Mouse (Mus musculus): ENCODE results near the gene Ptprn2.

Ptprn2 gene

GRCm38 (mm10) chr12:117236020-117236734 lies 750.7 kb downstream of the Ptprn2 start:
- DNase-seq, result no peak

DNA sequence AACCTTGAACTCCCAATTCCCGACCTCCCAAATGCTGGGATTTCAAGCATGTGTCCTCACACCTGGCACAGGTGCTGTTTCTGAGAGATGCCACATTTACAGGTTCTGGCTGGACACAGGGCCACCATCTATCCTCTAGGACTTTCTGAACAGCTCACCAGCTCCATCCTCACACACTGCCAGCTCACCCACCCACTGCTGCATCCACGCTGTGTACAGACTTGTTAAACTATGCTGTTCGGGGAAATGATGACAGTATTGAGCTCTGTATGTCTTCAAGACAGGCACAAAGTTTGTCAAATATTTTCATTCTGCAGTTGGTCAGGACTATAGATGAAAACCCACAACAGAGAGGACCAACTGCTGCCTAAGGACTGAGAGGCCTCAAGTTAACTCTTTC lies 751.5 kb downstream of the Ptprn2 start:
- no peak for DNase-seq

DNA sequence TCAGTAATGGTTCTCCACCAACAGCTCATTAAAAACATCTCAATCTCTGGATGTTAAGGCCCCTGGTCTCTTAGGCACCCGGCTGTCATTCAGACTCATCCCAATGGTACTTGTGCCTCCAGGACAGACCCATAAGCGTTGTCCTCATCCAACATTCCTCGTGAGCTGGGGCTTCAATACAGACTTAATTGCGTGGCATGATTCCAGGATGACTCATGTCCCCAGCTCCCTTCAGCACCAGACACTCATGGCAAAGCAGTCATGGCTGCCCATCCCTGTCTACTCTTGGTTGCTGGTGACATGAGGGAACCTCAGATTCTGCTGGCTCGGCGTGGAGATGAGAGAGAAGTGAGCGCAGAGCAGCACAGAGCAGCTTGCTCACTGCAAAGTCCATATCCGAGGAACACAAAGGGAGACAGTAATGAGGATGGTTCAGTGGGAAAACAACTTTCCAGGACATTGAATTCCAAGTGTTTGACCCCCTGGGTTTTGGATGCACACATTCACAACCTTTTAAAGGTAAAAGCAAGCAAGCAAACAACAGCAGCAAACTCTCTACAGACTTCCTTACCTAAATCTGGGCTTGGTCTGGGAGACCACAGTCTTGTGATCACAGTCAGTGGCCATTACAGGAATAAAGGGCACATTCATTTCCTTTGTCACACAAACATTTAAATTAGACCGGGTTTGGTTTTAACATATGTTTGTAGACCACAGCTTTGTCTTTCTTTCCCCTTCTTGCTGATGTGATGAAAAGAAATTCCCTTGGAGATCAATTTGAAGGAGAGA lies 754.6 kb downstream of the Ptprn2 start:
- no peak for DNase-seq

DNA sequence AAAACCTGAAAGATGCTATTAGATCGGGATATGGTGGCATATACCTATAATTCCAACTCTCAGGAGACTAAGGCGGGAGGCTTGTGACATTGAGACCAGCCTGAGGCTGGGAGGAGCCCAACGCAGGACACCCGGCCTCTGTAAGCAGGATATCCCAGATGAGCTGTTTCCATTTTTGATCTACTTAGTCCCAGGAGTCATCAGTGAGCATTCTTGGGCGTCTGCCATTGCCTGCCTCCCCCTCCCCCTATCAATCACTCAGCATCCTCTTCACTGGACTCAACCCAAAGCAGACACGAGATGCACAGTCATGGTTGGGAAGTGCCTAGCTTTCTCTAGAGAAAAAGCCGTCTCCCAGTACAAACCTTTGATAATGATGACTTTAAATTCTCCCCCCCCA lies 756.7 kb downstream of the Ptprn2 start:
- DNase-seq, result no peak

GRCm38 (mm10) chr12:117245885-117246478 lies 760.5 kb downstream of the Ptprn2 start:
- DNase-seq, result no peak

DNA sequence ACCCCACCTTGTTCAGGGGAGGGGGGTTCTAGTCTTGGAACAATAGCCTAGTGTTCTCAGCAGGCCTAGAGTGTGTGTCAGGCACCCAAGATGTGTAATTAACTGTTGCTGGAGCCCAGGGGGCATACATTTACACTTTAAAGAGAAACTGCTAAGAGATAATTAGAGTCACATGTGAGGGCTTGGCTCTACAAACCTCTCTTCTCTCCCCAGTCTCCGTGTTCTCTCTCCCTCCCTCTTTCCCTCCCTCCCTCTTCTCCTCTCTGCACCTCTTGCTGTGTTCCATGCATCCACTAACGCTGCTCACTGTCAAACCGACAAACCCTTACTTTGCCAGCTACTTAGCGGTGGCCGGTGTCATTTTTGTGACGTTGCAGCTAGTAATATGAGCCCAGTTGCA lies 764.9 kb downstream of the Ptprn2 start:
- DNase-seq, result no peak

- no peak for DNase-seq
These were observed 766.3 kb downstream of the Ptprn2 start for GRCm38 (mm10) chr12:117251663-117252425.

DNA sequence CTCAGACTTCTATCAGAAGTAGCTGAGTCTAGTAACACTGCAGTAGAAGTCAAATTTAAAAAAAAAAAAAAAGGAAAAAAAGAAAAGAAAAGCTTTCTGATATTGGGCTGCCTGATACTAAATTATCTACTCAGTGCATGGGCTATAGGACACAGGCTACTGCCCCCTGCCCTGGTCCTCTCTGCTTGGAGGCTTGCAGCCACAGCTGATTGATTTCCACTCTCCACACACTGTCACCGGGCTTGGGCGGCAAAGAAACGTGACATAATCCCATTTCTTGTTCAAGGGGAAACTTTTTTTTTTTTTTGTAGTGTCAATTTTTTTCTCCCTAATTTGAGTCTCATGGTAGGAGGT lies 766.9 kb downstream of the Ptprn2 start:
- no peak for DNase-seq

- DNase-seq, result no peak
These were observed 768.8 kb downstream of the Ptprn2 start for GRCm38 (mm10) chr12:117254356-117254755.

DNA sequence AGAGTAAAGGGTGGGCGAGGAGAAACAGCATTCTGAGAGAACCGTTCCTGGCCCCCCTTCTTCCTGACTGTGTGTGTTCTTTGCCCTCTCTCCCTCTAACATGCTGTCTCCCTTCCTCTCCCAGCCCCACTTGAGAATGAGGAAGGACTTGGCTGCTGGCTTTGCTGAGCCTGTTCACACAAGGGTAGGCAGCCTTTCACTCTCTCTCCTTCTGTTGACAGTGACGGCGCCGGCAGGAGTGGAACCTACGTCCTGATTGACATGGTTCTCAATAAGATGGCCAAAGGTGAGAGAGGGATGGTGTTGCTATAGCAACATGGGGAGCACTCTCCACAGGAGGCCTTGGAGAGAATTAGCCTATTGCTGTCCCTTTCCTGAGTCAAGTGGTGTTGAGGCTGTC lies 769.8 kb downstream of the Ptprn2 start:
- no peak for DNase-seq

DNA sequence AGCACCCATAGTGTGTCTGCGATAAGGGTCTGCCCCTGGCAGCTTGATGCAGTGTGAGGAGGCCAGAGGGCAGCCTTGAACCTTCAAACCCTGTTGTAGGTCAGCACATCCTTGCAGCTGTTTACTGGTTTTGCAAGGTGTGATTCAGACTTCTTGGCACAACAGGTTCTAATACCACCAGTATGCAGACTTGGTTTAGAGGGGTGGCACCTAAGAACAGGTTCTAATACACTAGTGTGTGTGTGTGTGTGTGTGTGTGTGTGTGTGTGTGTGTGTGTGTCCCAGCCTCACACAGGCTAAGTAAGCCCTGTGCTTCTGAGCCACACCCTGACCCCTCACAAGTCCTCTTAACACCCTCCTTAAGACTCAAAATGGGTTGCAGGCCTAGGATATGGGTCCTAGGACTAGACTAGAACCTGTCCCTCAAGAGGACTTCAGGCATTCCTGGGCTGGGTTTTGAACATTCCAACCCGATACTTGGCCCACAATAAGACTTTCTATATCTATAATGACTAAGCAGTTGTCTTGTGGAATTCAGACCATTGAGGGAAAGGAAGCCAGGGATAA lies 770.3 kb downstream of the Ptprn2 start:
- no peak for DNase-seq

- no peak for DNase-seq
These were observed 771.3 kb downstream of the Ptprn2 start for GRCm38 (mm10) chr12:117256849-117257204.

GRCm38 (mm10) chr12:117257205-117257920 lies 771.8 kb downstream of the Ptprn2 start:
- DNase-seq, result no peak

DNA sequence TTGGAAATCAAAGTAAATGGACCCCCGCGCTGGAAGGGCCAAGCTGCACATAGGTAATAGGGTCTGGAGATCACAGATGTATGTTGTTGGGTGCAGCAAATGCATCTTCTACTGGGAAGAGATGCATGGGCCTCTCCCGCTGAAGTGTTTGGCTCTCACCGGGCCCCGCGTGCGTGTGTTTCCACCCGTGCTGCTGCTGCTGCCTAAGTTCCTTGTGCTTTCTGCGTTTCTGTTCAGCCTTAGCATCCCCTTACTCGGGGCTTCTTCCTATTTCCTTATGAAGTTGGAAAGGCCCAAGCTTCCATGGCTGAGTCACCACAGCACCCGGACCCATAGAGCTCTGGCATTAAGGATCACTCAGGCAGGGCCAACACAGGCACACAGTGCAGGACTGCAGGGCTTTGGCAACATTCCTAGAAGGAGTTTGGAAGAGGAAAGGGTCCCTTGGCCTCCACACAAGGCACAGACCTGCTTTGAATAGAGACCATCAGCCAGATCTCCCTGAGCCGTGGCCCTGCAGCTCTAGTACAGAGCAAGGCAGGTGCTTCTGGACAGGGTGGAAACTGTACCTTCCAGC lies 772.5 kb downstream of the Ptprn2 start:
- DNase-seq, result no peak

DNA sequence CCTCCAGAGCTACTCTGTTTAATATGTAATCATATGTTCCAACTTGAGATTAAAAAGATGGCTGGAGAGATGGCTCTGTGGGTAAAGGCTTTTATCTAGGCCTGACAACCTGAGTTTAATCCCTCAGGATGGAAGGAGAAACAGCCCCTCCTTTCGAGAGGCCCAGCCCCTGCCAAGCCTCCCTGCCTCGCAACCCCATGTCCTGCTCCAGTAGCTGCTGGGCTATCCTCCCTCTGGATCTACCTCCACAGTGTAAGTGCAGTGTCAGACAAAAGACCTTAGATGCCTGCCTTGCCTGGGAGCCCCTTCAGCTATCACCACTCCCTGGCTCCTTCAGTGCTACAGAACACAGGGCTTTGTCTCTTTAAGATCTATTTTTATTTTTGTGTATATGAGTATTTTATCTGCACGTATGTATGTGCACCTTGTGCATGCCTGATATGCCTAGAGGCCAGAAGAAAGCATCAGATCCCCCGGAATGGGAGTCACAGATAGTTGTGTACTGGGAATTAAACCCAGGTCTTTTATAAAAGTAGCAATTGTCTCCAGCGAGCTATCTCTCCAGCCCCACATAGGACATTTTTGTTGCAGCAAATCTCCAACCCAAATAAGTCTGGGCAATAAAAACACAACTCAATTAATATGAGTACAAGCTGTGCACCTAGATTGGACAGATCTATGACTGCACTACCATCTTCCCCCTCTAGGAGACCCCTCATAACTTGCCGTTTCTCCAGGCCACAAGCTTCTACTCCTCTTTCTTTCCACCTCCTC lies 775.1 kb downstream of the Ptprn2 start:
- no peak for DNase-seq

- no peak for DNase-seq
These were observed 775.6 kb downstream of the Ptprn2 start for GRCm38 (mm10) chr12:117261165-117261440.

GRCm38 (mm10) chr12:117262003-117262402 lies 776.5 kb downstream of the Ptprn2 start:
- DNase-seq, result no peak

GRCm38 (mm10) chr12:117263081-117263480 lies 777.6 kb downstream of the Ptprn2 start:
- DNase-seq, result no peak

- no peak for DNase-seq
These were observed 779.7 kb downstream of the Ptprn2 start for GRCm38 (mm10) chr12:117265211-117265610.

- no peak for DNase-seq
These were observed 783.1 kb downstream of the Ptprn2 start for GRCm38 (mm10) chr12:117268543-117269172.

GRCm38 (mm10) chr12:117269310-117269709 lies 783.8 kb downstream of the Ptprn2 start:
- no peak for DNase-seq

All from right cerebral cortex, postnatal 25 days (tissue).